Mouse (Mus musculus) bone marrow macrophage, adult 2 months (primary cell): ENCODE results near the gene Sp2. TPM values are rescaled to one million over a fixed set of nuclear protein-coding genes. Genes with fewer than 3 reads are reported as not detected.

Source experiments
- H3K27ac ChIP-seq: 2 replicates; pipeline ENCODE4 v1.5.1; 2012; ENCODE audit warnings: low read depth, low read length; ENCODE audit not compliant: insufficient read depth
- H3K4me1 ChIP-seq: 2 replicates; pipeline ENCODE4 v1.6.1; 2012; ENCODE audit warnings: low read length; ENCODE audit not compliant: control insufficient read depth, insufficient read depth
- H3K4me3 ChIP-seq: 2 replicates; pipeline ENCODE4 v1.5.1; 2012; ENCODE audit warnings: mild to moderate bottlenecking, low read length, moderate library complexity; ENCODE audit not compliant: insufficient read depth
- CTCF ChIP-seq: IDR thresholded peaks from 2 replicates; pipeline ENCODE4 v1.5.1; 2012; ENCODE audit warnings: low read depth, mild to moderate bottlenecking, low read length, moderate library complexity
- POLR2A ChIP-seq: IDR thresholded peaks from 2 replicates; pipeline ENCODE4 v1.6.1; 2012; ENCODE audit warnings: mild to moderate bottlenecking, low read depth, low read length, borderline replicate concordance
- polyA plus RNA-seq: library from polyadenylated mRNA; stranded (reverse); fragments of >200 nt; gene quantifications from 2 replicates; pipeline ENCODE4 v1.2.4, GENCODE M21; 2012; ENCODE audit not compliant: missing spikeins, insufficient read depth, insufficient read length

The Sp2 gene
- polyA plus RNA-seq, 1 experiment = 22.3 TPM

DNA sequence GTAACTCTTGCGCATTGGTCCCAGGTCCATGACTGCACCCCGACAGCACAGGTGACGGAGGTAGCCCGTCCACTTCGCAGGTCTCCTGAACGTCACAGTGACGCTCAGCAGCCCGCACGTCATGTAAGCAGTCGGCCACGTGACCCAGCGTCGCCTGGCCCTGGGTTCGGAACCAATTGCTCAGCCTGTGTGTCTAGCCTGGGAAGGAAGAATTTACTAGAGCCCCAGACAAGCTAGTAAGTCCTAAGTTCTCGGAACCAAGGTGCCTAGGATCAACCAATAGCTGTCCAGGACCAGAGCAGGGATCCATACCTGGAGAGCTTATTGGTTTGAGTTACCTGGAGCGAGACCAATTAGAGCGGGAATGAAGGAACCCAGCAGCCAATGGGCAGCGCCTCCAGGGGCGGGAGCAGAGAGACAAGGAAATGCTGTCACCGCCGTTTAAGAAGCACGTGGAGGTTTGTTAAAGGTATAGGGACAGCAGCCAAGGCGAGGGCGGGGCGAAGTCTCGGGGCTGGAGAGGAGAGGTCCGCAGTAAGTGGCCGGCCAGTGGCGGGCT lies 38.9 kb downstream of the Sp2 start, which contains the start of gene Pnpo:
Pnpo (minus strand) TSS at position 241 of the 559 bp plus-strand sequence.
- Histone ChIP-seq H3K4me3 (peak within 1 kb of the TSS; percentile 82), H3K27ac (peak within 1 kb of the TSS; percentile 31), H3K4me1 (peaks cover 6% of the 10 kb centered on the region)
- TF ChIP-seq POLR2A (no peak), CTCF (no peak)

DNA sequence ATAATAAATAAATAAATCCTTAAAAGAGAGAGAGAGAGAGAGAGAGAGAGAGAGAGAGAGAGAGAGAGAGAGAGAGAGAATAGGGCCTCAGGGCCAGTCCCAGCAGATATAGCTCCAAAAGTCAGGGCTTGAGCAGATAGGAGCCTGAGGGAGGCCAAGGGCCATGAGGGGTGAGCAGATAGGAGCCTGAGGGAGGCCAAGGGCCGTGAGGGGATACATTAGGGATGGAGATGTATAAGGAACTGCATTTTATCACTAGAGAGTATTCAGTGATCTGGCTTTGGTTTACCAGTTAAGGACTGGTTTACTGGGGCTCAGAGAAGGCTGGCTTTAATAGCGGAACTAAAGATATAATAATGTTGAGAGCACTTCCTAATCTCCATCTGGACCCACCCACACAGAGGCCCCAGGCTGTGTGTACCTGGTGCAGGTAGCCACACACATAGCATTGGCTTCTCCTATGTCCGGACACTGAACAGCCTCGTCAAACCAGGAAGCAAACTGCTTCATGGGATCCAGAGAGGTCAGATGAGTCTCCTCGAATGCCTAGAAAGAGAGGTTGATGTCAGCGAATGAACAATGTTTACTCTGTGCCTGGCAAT lies 40.7 kb downstream of the Sp2 start:
- Histone ChIP-seq H3K4me1 (peaks cover 6% of the 10 kb centered on the region), H3K27ac (no peak overlapping the region), H3K4me3 (no peak overlapping the region)
- no peak for TF ChIP-seq CTCF
- TF ChIP-seq POLR2A = no peak

DNA sequence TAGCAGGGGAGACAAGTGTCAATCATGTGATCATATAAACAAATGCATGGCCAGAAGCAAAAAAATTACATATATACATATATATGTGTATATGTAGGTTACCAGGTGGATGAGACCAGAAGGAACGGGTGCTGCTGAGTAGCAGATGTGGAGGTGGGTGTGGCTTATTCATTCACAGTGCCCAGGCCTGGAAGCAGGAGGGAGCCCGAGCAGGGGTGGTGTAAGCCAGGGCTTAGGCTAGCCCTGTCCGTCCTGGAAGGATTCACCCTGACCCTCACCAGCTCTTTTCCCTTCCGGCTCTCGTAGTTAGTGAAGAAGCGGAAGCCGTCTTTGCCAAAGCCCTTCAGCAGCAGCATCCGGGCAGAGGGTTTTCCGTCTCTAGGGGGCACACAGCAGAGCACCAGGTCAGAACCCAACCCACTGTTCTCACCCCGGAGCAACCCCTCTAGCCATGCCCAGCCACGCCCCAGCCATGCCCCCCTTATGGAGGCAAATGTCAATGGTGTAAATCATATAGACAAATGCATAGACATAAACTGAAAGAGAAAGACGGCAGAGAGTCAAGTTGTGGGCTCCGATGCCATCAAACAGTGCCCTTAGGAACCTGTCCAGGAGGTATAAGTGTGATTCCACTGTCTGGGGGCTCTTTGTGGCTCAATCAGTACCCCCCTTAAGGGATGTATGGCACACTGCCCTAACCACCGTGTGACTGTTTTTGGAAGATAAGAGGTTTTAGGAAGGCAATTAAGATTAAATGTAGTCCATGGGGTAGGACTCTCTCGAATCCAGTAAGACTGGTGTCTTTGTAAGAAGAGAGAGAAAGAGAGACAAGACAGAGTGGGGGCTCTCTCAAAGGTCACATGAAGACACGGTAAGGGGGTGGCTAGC lies 41.9 kb downstream of the Sp2 start:
- TF ChIP-seq CTCF (no peak), POLR2A (no peak)
- Histone ChIP-seq H3K4me1 (peaks cover 6% of the 10 kb centered on the region), H3K27ac (no peak overlapping the region), H3K4me3 (no peak overlapping the region)

DNA sequence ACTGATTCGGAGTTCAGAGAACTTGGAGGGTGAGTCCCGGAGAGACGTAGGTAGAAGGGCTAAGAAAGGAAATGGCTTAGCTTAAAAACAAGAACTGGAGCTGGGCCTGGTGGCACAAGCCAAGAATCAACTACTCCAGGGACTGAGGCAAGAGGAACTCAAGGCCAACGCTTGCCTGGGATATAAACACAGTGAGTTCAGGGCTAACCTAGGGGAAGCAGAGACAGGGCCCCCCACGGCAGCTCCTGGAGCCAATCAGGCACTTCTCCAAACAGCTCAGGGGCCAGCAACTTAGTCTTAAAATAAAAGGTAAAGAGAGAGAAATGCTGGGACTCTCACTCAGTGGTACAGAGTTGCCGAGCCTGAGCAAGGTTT lies 44.3 kb downstream of the Sp2 start:
- no peak overlapping the region for H3K27ac ChIP-seq
- TF ChIP-seq POLR2A (no peak), CTCF (no peak)
- no peak overlapping the region for H3K4me3 ChIP-seq
- H3K4me1 ChIP-seq = peaks cover 7% of the 10 kb centered on the region; the same call in 1 of the 2 replicates

DNA sequence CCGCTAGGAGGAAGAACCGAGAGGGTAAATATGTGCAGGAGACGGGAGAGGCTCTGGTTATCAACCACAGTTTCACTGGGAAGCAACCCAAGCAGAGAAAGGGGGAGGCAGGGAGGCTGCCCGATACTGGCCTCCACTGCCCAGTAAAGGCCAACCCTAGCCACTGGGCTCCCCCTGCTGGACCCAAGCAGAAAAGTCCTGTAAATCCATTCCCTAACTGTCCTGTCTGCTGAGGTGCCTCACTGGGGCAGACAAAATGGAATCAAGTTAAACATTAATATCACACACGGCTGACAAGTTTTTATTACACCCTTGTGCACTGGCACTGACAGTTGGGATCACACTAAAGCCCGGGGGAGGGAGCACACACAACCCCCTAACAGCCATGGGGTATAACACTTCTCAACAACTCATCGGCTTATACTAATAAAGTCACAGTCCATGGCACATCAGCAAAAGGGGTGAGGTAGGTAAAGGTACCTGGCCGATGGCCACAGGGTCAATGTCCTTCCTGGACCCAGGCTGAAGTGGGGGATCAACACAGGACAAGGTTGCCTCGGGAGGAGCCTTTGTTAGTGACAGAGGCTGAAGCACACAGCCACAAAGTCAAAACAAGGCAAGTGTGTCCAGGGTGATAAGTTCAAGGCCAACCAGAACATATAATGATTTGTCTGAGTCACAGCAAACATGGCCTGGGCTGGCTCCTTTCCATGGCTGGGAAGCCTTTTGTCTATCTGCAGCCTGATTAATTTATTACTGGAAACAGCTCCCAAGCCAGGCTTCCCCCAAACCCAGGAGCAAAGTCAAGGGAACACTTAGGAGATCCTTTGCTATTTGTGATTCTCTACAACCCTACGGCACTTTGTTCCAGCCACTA lies 45.0 kb downstream of the Sp2 start:
- TF ChIP-seq CTCF (peak; percentile 49; the same call in 1 of the 2 replicates), POLR2A (no peak)
- H3K4me1 ChIP-seq = peaks cover 7% of the 10 kb centered on the region; the same call in 1 of the 2 replicates
- H3K27ac ChIP-seq = no peak overlapping the region
- no peak overlapping the region for H3K4me3 ChIP-seq

DNA sequence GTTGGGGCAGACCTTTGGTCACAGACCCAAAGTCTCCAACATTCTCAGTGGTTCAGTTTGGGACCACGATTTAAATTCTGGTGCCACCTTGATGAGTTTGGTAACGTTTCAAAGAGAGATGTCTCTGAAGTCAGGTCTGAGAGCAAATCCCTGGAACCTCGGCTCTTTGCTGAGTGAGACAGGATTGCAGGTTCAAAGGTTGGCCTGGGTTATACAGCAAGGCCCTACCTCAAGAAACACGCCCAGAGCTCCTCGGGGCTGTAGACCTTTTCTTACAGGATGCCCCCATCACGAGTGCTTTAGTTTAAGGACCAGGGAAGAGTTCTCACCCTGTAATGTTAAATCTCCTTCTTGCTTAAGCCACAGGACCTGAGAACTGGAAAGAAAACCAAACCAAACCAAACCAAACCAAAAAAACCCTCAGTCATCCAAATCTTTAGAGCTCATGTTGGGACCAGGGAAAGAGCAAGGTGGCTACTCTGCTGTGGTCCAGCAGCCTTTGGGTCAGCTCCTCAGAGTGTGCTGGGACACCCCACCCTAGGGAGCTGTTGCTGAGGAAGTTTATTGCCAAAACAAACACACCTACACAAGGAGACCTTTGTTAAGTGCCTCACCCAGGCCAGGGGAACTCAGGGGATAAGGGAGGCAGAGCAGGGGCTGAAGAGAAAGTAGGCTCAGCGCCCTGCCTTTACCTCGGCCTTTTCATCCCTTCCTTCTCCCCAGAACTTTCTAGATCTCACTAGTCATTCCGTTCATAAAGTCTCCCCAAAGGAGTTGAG lies 46.7 kb downstream of the Sp2 start:
- Histone ChIP-seq H3K4me1 (peaks cover 7% of the 10 kb centered on the region; the same call in 1 of the 2 replicates), H3K27ac (no peak overlapping the region), H3K4me3 (no peak overlapping the region)
- TF ChIP-seq CTCF (no peak), POLR2A (no peak)

DNA sequence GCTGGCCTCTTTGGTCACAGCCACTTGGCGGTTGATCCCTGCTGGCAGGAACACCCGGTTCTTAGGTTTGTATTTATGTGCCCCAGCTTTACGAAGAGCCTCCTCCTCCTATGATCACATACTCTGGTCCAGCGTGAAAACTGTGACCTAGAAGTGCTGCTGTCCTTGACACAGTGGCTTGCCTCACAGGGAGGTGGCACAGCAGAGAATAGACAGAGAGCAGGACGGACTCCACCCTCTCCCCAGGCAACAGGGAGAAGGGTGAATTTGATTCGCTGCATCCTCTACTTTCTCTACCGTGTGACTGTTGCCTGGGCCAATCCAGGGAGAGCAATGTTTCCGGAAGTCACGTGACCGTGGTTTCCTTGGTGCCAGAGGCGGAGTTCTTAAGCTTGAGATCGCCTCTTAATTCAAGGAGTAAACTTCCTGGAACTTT lies 47.8 kb downstream of the Sp2 start:
- TF ChIP-seq POLR2A (no peak), CTCF (no peak)
- no peak overlapping the region for H3K4me3 ChIP-seq
- no peak overlapping the region for H3K27ac ChIP-seq
- peaks cover 7% of the 10 kb centered on the region; the same call in 1 of the 2 replicates for H3K4me1 ChIP-seq

DNA sequence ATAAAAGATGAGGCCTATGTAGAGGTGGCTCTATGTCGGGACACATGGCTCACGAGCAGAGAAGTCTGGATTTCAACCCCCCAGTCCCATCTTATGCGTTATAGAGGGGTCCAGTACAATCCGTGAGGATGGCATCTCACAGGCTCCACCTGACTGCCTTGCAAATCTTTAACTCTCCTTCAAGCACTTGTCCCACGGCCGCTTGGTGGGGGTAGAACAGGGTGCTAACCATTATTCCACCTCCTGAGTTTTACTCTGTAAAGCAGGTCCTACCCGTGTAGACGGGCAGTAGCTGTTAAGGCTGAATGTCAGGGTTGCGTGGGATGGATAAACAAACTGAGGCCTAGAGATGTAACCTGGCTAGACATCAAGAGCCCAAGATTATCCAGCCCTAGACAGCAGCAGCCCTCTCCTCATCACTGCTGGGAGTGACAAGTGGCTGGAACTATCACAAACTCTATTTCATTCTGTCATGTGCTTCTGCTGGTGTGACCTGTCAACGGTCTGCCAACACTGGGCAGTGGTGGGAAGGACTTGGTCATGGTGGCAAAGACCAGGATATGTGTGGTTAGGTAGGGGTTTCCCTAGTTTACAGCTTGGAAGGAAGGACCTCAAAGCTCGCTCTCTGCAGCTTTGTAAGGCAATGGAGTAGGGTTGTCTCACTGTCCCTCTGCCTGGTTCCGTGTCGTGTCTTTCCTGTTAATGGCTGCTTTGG lies 49.0 kb downstream of the Sp2 start:
- H3K4me1 ChIP-seq = peaks cover 7% of the 10 kb centered on the region; the same call in 1 of the 2 replicates
- TF ChIP-seq POLR2A = no peak
- no peak for TF ChIP-seq CTCF
- H3K27ac ChIP-seq = no peak overlapping the region
- H3K4me3 ChIP-seq = no peak overlapping the region
